Mouse (Mus musculus): ENCODE measurements around the gene S1pr2.
A peak's percentile ranks its signal among the peaks of the same experiment; 100 is the strongest.
"Not testable (repeated sequence)": the region's sequence is repeated elsewhere in the genome, so short reads cannot be mapped to it uniquely, and the experiment has no call there.

Gene S1pr2

GRCm38 (mm10) chr9:20976216-20976960 is at the start of gene S1pr2:
Gene S1pr2 (minus strand): TSS chr9:20976781.
- peak; percentile 57 for DNase-seq

- no peak for DNase-seq
Measured at GRCm38 (mm10) chr9:21025258-21025810, 48.8 kb upstream of the S1pr2 start.

GRCm38 (mm10) chr9:21022726-21023125 is 46.1 kb upstream of the S1pr2 start:
- no peak for DNase-seq

GRCm38 (mm10) chr9:21022288-21022687 is 45.7 kb upstream of the S1pr2 start:
- DNase-seq = no peak

- DNase-seq = no peak
Measured at GRCm38 (mm10) chr9:21021363-21021762, 44.8 kb upstream of the S1pr2 start.

GRCm38 (mm10) chr9:21018600-21018999 is 42.0 kb upstream of the S1pr2 start:
- DNase-seq = no peak

- DNase-seq = no peak
Measured at GRCm38 (mm10) chr9:21017177-21017575, 40.6 kb upstream of the S1pr2 start.

GRCm38 (mm10) chr9:21016331-21017176 is 40.0 kb upstream of the S1pr2 start:
- DNase-seq = no peak

GRCm38 (mm10) chr9:21015571-21016130 is 39.1 kb upstream of the S1pr2 start, which contains the start of gene Icam1:
Gene Icam1 (plus strand): TSS chr9:21015985.
- DNase-seq = no peak

GRCm38 (mm10) chr9:21014691-21015570 is 38.4 kb upstream of the S1pr2 start:
- DNase-seq = peak; percentile 41

- no peak for DNase-seq
Measured at GRCm38 (mm10) chr9:21012368-21012767, 35.8 kb upstream of the S1pr2 start.

GRCm38 (mm10) chr9:21011846-21012312 is 35.3 kb upstream of the S1pr2 start:
- DNase-seq = no peak

- DNase-seq = not testable (repeated sequence)
Measured at GRCm38 (mm10) chr9:21010939-21011541, 34.5 kb upstream of the S1pr2 start.

GRCm38 (mm10) chr9:21010362-21010761 is 33.8 kb upstream of the S1pr2 start:
- DNase-seq = no peak

GRCm38 (mm10) chr9:21008007-21008406 is 31.4 kb upstream of the S1pr2 start:
- no peak for DNase-seq

- no peak for DNase-seq
Measured at GRCm38 (mm10) chr9:21007313-21007952, 30.9 kb upstream of the S1pr2 start.

- peak; percentile 94 for DNase-seq
Measured at GRCm38 (mm10) chr9:21002627-21003551, 26.3 kb upstream of the S1pr2 start, which contains the start of gene Mrpl4. Gene Mrpl4 (plus strand): TSS chr9:21002738.

GRCm38 (mm10) chr9:21002270-21002626 is 25.7 kb upstream of the S1pr2 start:
- DNase-seq = no peak

- DNase-seq = no peak
Measured at GRCm38 (mm10) chr9:21001651-21002200, 25.1 kb upstream of the S1pr2 start.

GRCm38 (mm10) chr9:21000811-21001210 is 24.2 kb upstream of the S1pr2 start:
- DNase-seq = no peak

All from right cerebral cortex, adult 18-20 months (tissue).